Mouse (Mus musculus): ENCODE results near the gene Cdc42se2.

- TF ChIP-seq GATA1 (IDR thresholded peaks at IDR 0.05; ENCODE audit: borderline replicate concordance, low read length) (no peak), FLI1 (IDR thresholded peaks at IDR 0.05; ENCODE audit: low read length) (no peak)
Measured at GRCm38 (mm10) chr11:54754301-54755147, 33.0 kb downstream of the Cdc42se2 start.
